Mouse (Mus musculus) cerebellum, adult 11-12 months (tissue): ENCODE results near the gene Gm43720.

ENCODE experiments used
- DNase-seq: peaks from one replicate; pipeline ENCODE4 v3.0.0; 2022

The Gm43720 gene

DNA sequence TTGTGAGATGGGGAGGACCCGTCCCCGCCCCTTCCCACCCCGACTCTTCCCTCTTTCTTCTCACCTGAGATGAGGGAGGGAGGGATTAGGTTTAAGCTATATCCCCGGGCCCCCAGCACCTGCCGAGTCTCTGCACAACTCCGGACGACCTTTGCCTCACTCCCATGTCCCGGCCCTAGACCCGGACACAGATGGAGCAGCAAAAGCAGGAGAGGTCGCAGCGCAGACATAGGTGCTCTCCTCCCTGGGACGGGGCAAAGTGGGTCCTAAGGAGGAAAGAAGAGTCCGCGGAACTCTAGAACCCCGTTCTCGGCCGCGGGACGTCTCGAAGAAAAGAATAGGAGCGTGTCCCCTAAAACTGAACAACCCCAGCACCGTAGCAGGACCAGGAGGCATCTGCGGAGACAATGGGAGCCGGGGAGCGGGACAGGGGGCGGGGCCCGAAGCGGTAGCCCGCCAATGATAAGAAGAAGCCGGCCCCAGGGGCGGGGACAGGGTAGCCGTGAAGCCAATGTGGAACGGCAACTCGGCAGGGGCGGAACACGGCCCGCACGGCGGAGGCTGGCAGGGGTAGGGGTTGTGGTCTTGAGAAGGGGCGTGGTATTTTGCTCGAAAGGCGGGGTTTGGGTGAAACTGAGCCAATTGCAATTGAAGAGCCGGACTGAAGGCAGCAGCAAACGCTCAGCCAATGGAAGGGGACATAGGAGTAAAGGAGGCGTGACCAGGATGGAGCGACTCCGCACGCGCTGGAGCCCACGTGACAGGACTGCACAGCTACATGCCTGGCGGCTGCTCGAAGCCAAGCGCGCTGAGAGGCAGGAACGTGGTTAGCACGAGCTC lies at the start of gene Gm43720, which contains the start of the genes Gpc2 and Stag3:
Gene Gm43720, minus strand, starts transcription at position 374 of the 840 bp plus-strand sequence.
Gene Gpc2, minus strand, starts transcription at position 421 of the 840 bp plus-strand sequence.
Gene Stag3, plus strand, starts transcription at position 656 of the 840 bp plus-strand sequence.
- peak; percentile 52 for DNase-seq

DNA sequence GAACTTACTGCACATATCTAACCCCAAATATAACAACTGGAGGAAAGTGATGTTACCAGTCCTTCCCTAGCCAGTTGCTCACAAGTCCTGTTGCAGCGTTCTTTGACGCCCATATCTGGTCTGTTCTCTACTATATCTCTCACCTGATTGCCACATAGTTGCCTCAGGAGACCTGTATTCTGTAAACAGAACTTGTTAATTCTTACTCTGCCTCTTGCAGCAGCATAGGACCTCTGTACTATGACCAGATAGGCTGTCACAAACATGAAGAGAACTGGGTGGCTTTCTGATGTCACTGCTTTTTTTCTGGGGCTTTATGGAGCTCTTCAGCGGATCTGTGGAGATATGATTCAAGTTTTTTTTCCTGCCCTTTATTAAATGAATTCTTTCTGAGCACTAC lies 33.0 kb upstream of the Gm43720 start:
- no peak for DNase-seq

DNA sequence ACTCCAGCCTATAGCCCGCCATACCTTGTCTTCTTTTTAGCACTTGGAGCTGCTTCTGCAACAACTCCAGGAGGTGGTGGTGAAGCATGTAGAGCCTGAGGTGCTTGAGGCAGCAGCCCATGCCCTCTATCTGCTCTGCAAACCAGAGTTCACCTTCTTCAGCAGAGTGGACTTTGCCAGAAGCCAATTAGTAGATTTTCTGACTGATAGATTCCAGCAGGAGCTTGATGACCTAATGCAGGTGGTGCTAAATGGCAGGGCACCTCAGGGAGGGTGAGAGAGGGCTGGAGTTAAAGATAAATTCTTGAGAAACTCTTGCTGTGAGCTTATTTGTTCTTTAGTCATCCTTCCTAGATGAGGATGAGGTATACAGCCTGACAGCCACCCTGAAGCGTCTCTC lies 19.9 kb upstream of the Gm43720 start:
- DNase-seq = no peak

DNA sequence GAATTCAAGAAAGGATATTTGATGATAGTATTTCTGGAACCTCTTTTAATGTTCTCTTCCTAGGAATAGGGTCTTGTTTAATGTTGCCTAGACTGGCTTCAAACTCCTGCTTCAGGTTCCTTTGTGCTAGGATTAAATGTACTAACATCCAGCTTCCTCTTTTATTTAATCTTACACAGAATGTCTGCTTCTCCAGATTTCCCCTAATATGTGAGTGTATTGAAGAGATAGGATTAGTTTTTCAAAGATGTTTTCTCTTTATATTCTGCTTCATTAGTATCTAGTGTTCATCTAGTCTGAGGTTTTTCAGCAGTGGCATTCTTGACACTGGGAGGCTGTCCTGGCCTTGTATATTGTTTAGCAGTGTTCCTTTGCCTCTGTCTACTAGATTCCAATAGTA lies 14.4 kb upstream of the Gm43720 start:
- DNase-seq = no peak

DNA sequence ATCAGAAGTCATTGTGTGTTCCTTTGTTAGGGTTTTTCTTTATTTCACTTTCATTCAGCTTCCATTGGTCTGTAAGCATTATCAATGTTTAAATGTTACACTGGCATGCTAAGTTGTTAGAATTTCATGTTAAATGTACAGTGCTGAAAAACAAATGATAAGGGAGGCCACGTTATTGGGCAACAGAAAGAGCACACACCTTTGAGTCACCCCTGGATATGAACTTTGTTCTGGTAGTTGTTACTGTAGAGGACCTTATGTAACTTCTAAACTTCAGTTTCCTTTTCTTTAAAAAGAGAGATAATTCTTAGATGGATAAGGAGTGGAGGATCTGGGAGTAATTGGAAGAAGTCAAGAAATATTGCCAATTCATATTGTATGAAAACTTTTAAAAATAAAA lies 11.9 kb upstream of the Gm43720 start:
- DNase-seq = no peak

DNA sequence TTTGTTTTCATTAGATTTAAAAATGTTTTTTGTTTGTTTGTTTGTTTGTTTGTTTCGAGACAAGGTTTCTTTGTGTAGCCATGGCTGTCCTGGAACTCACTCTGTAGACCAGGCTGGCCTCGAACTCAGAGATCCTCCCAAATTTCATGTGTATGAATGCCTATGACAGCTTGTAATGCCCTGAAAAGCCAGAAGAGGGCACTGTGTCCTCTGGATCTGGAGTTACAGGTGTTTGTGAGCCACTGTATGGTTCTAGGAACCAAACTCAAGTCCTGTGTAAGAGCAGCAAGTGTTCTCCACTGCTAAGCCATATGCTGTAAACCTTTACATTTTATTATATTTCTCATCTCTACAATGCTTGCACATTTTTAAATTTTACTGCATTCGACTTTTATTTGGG lies 8.1 kb upstream of the Gm43720 start:
- DNase-seq = no peak

DNA sequence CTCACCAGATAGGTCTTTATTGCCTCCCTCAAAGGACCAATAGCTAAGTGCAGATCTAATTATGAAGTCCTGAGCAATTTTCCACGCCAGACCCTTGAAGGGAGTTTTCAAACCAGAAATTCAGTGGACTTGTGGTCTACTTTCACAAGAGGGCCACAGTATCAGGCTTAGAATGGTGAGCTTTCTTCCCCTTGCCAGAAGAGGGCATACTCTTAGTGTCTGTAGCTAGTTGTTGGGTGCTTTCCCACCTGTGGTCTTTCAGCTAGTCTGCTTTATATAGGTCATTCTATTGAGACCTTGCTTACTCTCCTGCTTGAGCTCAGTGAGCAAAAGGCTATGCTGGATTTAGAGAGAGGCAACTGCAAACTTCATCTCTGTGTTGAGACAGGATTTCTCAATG lies 3.8 kb upstream of the Gm43720 start:
- DNase-seq = no peak

DNA sequence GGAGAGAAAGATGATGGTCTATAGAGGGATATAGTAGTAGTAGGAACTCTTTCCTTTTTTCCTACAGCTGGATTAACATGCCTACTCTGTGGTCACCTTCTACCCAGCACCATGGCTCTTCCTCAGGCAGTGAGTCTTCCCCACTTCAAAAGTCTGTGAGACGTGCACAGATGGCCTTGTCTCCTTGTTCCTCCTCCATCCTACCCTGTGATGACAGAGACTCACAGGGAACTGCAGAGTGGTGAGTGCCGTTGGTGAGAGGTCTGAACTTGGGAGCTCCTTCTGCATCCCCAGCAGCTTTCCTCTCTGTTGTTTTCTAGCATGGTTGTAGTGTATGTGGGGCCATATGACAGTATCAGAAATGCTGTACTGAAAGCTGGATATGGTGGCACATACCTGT lies 2.0 kb upstream of the Gm43720 start:
- no peak for DNase-seq

DNA sequence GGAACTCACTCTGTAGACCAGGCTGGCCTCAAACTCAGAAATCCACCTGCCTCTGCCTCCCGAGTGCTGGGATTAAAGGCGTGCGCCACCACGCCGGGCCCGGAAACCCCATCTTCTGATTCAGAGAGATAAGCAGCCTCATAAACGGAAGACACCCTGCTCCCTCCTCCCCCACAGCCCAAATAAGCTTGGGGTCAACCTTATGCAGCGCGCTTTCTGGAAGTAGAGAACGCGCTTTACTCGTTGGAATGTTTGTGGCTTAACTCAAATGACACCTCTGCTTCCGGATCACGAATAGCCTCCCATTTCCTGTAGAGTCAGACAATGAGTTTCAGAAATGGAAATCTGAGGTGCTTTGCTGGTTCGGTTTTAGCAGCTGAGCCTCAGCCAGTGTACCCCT lies 1.1 kb upstream of the Gm43720 start:
- DNase-seq = no peak

DNA sequence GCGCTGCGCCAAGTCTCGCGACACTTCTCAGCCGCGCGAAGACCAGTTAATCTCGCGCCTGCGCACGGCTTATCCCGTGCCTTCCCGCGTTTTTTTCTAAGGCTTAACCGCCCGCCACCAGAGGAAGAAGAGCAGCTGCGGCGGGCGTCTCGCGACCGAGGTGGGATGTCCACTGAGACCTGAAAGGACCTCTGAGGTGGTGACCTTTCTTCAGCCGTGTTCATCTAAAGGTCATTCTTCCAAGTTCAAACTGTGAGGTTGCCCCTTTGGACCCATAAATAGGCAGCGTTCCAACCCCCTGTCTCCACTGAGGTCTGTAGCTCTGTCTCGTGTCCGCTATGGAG lies 639 bp upstream of the Gm43720 start:
- DNase-seq = no peak

DNA sequence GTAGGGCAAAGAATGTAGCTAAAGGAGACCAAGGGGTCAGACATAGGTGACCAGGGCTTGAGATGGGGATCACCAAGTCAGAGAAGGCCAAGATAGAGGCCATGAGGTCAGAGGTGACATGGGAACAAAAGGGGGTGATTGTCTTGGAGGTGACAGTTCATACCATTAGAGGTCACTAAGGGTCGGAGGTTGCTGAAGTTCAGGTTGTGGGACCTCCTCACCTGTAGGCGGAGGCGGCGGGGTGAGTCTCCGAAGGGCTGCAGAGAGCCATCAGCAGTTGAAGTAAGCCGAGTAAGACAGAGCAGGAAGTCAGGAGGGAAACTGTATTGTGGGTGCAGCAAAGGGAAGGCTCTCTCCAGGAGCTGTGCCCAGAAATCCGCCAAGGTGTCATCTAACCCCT lies 1.8 kb downstream of the Gm43720 start:
- no peak for DNase-seq

DNA sequence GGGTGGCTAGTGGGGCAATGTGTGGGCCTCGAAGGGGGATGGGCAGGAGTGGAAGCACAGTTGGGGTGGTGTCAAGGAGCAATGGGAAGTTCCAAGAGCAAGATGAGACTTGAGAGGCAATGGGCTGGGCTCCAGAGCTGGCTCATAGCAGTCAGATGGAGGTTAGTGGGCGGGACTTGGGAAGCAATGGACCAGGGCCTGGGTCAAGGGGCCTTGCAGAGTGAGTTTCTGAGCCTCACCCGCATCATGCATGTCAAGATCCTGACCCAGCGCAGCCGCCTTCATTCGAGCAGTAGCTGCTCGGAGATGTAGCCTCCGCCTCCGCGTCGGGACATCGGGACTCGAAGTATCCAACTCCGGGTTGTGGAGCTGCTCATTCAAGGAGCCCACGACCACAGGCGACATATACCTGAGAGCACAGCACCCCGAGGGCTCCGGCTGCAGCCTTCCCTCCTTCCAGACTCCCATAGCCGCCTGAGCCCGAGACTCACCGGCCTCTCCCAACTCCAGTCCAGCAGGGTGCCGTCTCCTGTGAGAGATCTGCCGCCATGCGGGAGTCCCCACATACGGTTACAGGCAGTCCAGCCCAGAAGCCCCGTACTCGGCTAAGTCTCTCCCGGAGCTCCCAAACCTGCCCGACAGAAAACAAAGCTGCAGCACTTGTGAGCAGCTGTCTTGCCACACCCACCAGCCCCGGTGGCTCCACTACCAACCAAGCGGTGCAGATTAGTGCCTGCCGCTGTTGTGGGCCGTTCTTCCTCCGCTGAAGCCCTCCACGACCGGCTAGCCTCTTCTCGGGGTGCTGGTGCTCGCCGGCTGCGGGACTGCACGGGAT lies 4.3 kb downstream of the Gm43720 start:
- DNase-seq = no peak

DNA sequence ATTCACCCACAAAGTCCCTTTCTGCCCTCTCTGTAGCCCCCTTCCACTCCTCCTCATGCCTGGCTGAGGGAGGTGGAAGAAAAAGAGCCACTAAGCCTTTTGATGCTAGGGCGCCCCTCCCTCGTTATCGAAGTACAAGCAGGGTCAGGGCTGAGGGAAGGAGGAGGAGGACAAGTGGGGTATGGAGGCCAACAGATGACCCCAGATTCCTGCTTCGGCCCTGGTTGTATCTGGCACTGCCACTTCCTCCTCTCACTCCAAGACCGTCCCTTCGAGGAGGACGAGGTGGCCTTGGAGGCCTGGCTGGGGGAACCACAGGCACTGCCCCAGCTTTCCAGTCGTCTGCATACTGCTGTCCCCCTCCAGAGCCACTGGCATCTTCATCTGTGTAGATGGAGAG lies 5.6 kb downstream of the Gm43720 start:
- no peak for DNase-seq

DNA sequence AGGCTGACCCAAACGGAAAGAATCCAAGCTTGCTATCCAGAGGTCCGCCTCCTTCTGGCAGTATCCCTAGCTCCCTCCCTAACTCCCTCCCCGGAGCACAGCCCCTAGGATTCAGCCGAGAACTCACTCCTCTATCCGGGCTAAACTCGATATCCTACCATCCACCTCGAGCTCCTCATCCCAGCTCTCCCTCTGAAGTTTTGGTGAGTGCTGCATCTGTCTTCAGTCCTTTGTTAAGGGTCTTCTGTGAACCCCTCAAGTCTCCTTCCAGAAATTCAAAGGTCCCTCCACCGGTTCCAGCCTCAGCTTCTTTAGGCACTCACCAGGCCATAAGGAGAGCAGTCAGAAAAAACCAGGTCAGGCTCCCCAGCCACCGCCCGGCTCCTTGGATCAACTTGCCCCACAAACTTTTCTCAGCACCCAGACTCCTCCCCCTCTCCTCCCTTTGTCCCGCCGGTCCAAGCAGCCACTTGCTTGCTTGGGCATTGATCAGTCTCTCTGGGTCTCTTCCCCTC lies 7.3 kb downstream of the Gm43720 start, which contains the start of gene Gal3st4:
Gene Gal3st4, minus strand, starts transcription at position 432 of the 515 bp plus-strand sequence.
- DNase-seq = no peak

DNA sequence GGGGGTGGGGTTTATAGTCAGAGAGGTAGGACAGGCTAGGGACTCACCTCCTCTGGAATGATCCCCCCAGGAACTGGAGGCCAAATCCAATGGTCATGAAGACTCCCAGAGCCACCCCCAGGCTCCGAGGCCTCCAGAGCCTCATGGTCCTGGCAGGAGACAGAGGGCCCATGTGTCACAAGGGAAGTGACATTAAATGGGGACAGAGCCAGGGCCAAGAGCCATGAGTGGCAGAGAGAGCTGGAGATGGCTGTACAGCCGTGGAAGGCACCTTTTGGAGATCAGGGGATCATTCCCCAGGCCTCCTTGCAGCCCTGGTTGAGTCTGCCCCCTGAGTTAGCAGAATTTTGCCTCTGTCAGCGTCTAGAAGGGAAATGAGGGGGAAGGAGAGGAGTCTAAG lies 8.5 kb downstream of the Gm43720 start:
- DNase-seq = no peak

DNA sequence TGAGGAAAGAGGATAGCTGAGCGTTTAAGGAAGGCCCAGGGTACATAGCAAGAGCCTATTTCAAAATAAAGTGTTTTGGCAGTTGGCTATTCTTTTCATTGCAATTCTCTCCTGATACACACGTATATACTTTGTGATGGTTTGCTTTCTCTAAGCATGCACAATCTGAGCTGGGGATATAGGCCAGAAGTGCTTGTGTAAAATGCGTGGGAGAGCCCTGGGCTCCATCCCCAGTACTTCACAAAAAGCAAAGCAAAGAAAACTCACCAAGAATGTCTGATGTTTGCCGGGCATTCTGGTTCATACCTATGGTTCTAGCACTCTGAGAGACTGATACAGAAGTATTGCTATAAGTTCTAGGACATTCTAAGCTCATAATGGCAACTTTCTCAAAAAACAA lies 10.8 kb downstream of the Gm43720 start:
- DNase-seq = no peak

DNA sequence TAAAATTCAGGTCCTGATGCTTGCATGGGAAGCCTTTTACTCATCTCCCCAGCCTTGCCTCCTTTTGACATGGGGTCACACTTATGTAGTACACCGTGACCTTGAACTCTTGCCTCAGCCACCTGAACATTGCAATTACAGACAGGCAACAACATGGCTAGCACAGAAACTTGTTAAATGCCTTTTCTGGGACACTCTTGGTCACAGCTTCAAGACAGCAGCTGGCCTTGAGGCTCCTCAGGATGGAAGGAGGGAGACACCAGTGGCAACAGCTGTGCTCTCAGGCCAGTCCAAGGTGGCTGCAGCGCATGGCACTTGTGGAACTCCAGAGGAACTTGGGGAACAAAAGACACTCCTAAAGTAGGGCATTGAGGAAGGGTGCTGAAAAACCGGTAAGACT lies 12.6 kb downstream of the Gm43720 start:
- no peak for DNase-seq

DNA sequence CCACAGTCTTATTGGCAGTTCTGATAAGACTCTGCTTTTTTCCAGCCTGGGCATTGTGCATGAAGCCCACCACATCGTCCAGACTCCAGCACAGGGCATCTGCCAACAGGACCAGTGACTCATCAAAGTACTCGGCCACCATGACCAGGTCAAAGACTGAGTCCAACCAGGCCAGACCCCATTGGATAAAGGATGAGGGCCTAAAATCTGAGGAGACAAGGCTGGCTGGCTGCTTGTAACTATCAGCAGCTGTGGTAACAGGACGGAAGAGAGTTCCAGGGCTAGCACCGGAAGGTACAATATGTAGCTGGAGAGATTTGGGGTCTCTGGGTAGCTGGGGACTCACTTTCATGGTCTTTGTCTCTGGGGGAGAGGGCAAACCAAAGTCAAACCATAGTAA lies 14.0 kb downstream of the Gm43720 start:
- no peak for DNase-seq

DNA sequence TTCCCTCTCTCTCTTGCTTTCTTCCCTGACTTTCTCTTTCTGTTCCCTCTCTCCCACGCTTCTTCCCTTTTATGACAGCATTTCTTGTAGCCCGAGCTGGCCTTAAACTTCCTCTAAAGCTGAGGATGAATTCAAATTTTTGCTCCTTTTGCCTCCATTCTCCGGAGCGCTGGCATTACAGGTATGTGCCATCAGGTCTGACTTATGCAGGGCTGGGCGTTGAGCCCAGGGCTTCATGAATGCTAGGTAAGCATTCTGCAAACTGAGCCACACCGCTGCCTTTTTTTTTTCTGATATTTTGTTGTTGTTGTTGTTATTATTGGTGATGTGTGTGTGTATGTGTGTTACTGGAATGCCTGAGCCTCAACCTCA lies 15.6 kb downstream of the Gm43720 start:
- no peak for DNase-seq

DNA sequence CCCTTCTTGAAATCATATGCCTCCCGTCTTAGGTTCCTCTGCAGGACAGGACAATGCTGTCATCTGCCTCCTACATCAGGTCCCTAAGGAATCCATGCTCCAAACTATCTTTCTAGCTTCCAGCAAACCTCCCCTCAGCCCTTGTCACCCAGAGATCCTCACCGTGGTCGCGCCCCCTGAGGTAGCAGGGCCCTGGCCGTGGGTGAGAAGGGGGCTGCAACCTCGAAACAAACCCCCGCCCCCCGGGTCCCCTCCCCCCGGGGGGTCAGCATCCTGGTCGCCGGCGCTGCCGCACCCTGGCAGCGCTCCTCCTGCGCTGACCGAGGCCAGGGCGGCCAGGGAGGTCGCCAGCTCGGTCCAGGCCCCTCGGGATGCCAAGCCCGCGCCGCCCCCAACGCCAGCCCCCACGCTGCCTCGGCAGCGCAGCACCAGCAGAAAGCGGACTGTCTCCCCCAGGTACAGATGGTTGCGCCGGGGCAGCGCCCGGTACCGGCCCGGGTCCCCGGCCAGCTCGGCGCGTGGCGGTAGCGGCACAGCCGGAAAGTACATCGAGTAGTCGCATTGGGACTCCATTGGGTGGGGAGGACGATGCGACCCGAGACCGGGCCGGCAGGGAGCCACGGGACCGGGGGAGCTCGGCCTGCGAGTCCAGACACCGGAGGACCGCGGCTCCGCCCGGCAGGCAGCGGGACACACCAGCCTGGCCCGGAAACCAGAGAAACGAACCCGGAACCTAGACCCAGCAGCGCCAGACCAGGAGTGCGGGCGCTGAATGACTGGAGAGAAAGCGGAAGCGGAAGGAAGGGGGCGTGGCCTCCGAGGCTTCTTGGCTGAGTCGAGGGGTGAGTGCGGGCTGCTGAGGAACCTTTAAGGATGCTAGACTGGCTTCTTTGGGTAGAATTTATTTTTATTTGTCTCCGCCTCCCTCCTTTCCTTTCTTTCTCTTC lies 16.2 kb downstream of the Gm43720 start, which contains the start of gene BC037034:
Gene BC037034, minus strand, starts transcription at position 774 of the 947 bp plus-strand sequence.
- DNase-seq = peak; percentile 91

DNA sequence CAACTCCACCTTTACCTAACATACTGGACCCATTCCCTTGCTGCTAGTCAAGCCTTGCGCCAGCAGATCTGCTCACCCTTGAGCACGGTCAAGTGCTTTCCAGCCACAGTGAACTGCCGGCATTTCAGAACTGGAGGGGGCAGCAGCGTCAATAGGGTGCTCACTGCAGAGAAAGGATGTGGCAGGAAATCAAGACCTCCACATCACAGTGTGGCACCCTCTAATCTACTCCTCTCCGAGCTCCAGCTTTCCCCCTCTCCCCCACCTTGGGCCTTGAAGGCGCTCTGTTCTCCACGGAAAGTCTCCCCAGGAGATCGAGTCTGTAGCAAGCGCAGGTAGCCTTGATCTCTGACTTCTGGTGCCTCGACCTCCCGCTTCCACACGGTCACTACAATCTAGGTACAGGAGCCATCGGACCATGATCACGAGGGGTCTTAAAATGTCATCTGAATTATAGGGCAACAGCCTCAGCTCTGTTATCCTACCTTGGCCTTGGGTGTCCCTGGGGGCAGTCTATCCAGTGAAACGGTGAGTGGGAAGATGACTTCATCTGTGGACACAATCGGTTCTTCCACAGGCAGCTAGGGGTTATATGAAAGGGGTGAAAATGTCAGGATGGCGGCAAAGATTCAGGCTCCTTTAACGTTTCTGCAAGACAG lies 17.0 kb downstream of the Gm43720 start:
- peak; percentile 26 for DNase-seq

DNA sequence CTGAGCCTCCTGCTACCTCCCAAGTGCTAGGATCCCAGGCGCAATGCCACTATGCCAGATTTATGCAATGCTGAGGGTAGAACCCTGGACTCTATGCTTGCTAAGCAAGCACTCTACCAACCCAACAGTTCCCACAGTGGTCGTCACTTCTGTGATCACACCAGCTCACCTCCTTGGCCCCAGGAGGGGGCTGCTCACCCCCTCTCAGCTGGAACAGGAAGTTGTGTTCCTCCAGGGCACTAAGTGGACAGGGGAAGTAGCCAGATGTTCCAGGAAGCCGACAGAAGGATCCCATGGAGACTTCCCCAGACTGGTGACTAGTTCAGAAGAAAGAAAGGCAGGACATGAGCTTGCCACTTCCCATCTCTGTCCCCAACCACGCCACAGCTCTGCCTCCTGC lies 17.8 kb downstream of the Gm43720 start:
- no peak for DNase-seq
